Mouse (Mus musculus): Measurements from ENCODE around the gene Tirap. TPM values are rescaled to one million over a fixed set of nuclear protein-coding genes. Genes with fewer than 3 reads are reported as not detected.

Tirap gene
- polyA plus RNA-seq, 1 experiment: 5.2 TPM

GRCm38 (mm10) chr9:35204421-35204820 lies 4.3 kb upstream of the Tirap start:
- H3K4me3 ChIP-seq (ENCODE audit: control insufficient read depth, insufficient read depth, low read length): no peak overlapping the region
- H3K36me3 ChIP-seq (ENCODE audit: control insufficient read depth, insufficient read depth, low read length): peaks cover 15% of the 10 kb centered on the region; the same call in 1 of the 2 replicates
- H3K4me1 ChIP-seq (replicated peaks; ENCODE audit: control insufficient read depth, insufficient read depth, low read length): peaks cover 11% of the 10 kb centered on the region
- 95% methylated on average over 2 of the region's 2 CpGs for WGBS
- TF ChIP-seq POLR2A (IDR thresholded peaks at IDR 0.05; ENCODE audit: control insufficient read depth, extremely low read depth, insufficient read depth, low read length, poor library complexity) (no peak), CTCF (IDR thresholded peaks at IDR 0.05; ENCODE audit: borderline replicate concordance, control insufficient read depth, extremely low read depth, insufficient read depth, low read length, poor library complexity) (no peak)
- H3K27me3 ChIP-seq (ENCODE audit: control insufficient read depth, insufficient read depth, low read length): no peaks in the 10 kb centered on the region
- no peak overlapping the region for H3K27ac ChIP-seq (ENCODE audit: control insufficient read depth, insufficient read depth, low read length)
- DNase-seq: no peak

GRCm38 (mm10) chr9:35203536-35203935 lies 3.4 kb upstream of the Tirap start:
- no peaks in the 10 kb centered on the region for H3K27me3 ChIP-seq (ENCODE audit: control insufficient read depth, insufficient read depth, low read length)
- 70% methylated on average over 3 of the region's 3 CpGs for WGBS
- peaks cover 15% of the 10 kb centered on the region; the same call in 1 of the 2 replicates for H3K36me3 ChIP-seq (ENCODE audit: control insufficient read depth, insufficient read depth, low read length)
- no peak overlapping the region for H3K4me3 ChIP-seq (ENCODE audit: control insufficient read depth, insufficient read depth, low read length)
- DNase-seq: no peak
- no peak for TF ChIP-seq CTCF (IDR thresholded peaks at IDR 0.05; ENCODE audit: borderline replicate concordance, control insufficient read depth, extremely low read depth, insufficient read depth, low read length, poor library complexity)
- no peak for TF ChIP-seq POLR2A (IDR thresholded peaks at IDR 0.05; ENCODE audit: control insufficient read depth, extremely low read depth, insufficient read depth, low read length, poor library complexity)
- no peak overlapping the region for H3K27ac ChIP-seq (ENCODE audit: control insufficient read depth, insufficient read depth, low read length)
- H3K4me1 ChIP-seq (replicated peaks; ENCODE audit: control insufficient read depth, insufficient read depth, low read length): peaks cover 11% of the 10 kb centered on the region

GRCm38 (mm10) chr9:35200529-35201060 lies 504 bp upstream of the Tirap start:
- WGBS: 72% methylated on average over 9 of the region's 9 CpGs
- Histone ChIP-seq H3K27me3 (ENCODE audit: control insufficient read depth, insufficient read depth, low read length) (no peaks in the 10 kb centered on the region), H3K27ac (ENCODE audit: control insufficient read depth, insufficient read depth, low read length) (no peak overlapping the region), H3K4me1 (replicated peaks; ENCODE audit: control insufficient read depth, insufficient read depth, low read length) (peaks cover 11% of the 10 kb centered on the region), H3K36me3 (ENCODE audit: control insufficient read depth, insufficient read depth, low read length) (peaks cover 7% of the 10 kb centered on the region; the same call in 1 of the 2 replicates), H3K4me3 (ENCODE audit: control insufficient read depth, insufficient read depth, low read length) (no peak overlapping the region)
- TF ChIP-seq CTCF (IDR thresholded peaks at IDR 0.05; ENCODE audit: borderline replicate concordance, control insufficient read depth, extremely low read depth, insufficient read depth, low read length, poor library complexity): no peak
- no peak for DNase-seq

- WGBS: 40% methylated on average over 18 of the region's 18 CpGs
- Histone ChIP-seq H3K4me3 (ENCODE audit: control insufficient read depth, insufficient read depth, low read length) (peak overlapping the region; percentile 39), H3K27me3 (ENCODE audit: control insufficient read depth, insufficient read depth, low read length) (no peaks in the 10 kb centered on the region), H3K36me3 (ENCODE audit: control insufficient read depth, insufficient read depth, low read length) (no peaks in the 10 kb centered on the region), H3K4me1 (replicated peaks; ENCODE audit: control insufficient read depth, insufficient read depth, low read length) (peaks cover 11% of the 10 kb centered on the region), H3K27ac (ENCODE audit: control insufficient read depth, insufficient read depth, low read length) (no peak overlapping the region; the same call in 1 of the 2 replicates)
- no peak for DNase-seq
- no peak for TF ChIP-seq CTCF (IDR thresholded peaks at IDR 0.05; ENCODE audit: borderline replicate concordance, control insufficient read depth, extremely low read depth, insufficient read depth, low read length, poor library complexity)
- TF ChIP-seq POLR2A (IDR thresholded peaks at IDR 0.05; ENCODE audit: control insufficient read depth, extremely low read depth, insufficient read depth, low read length, poor library complexity): no peak
Observed at GRCm38 (mm10) chr9:35198945-35199771, 933 bp downstream of the Tirap start.

GRCm38 (mm10) chr9:35198351-35198750 lies 1.7 kb downstream of the Tirap start:
- Histone ChIP-seq H3K4me1 (replicated peaks; ENCODE audit: control insufficient read depth, insufficient read depth, low read length) (peaks cover 11% of the 10 kb centered on the region), H3K27me3 (ENCODE audit: control insufficient read depth, insufficient read depth, low read length) (no peaks in the 10 kb centered on the region), H3K36me3 (ENCODE audit: control insufficient read depth, insufficient read depth, low read length) (no peaks in the 10 kb centered on the region), H3K27ac (ENCODE audit: control insufficient read depth, insufficient read depth, low read length) (no peak overlapping the region), H3K4me3 (ENCODE audit: control insufficient read depth, insufficient read depth, low read length) (no peak overlapping the region)
- no peak for TF ChIP-seq POLR2A (IDR thresholded peaks at IDR 0.05; ENCODE audit: control insufficient read depth, extremely low read depth, insufficient read depth, low read length, poor library complexity)
- TF ChIP-seq CTCF (IDR thresholded peaks at IDR 0.05; ENCODE audit: borderline replicate concordance, control insufficient read depth, extremely low read depth, insufficient read depth, low read length, poor library complexity): no peak
- DNase-seq: no peak
- 96% methylated on average over 10 of the region's 10 CpGs for WGBS

- H3K4me3 ChIP-seq (ENCODE audit: control insufficient read depth, insufficient read depth, low read length): no peak overlapping the region
- no peaks in the 10 kb centered on the region for H3K27me3 ChIP-seq (ENCODE audit: control insufficient read depth, insufficient read depth, low read length)
- 97% methylated on average over 3 of the region's 3 CpGs for WGBS
- H3K36me3 ChIP-seq (ENCODE audit: control insufficient read depth, insufficient read depth, low read length): no peaks in the 10 kb centered on the region
- no peak overlapping the region for H3K27ac ChIP-seq (ENCODE audit: control insufficient read depth, insufficient read depth, low read length)
- TF ChIP-seq POLR2A (IDR thresholded peaks at IDR 0.05; ENCODE audit: control insufficient read depth, extremely low read depth, insufficient read depth, low read length, poor library complexity): no peak
- TF ChIP-seq CTCF (IDR thresholded peaks at IDR 0.05; ENCODE audit: borderline replicate concordance, control insufficient read depth, extremely low read depth, insufficient read depth, low read length, poor library complexity): no peak
- H3K4me1 ChIP-seq (replicated peaks; ENCODE audit: control insufficient read depth, insufficient read depth, low read length): peaks cover 11% of the 10 kb centered on the region
- DNase-seq: no peak
Observed at GRCm38 (mm10) chr9:35197625-35198024, 2.5 kb downstream of the Tirap start.

Measured in thymus, adult 2 months (tissue).